Mouse (Mus musculus) limb, embryonic 15.5 days (tissue): Measurements from ENCODE around the gene Etl4. TPM values are rescaled to one million over a fixed set of nuclear protein-coding genes. Genes with fewer than 3 reads are reported as not detected.
A peak's percentile ranks its signal among the peaks of the same experiment; 100 is the strongest.

Experiments
- ATAC-seq: fragments of 200-750 bp; cut with Nextera tagmentation; 2 replicates; pipeline ENCODE4 v1.8.0; 2017; ENCODE audit warnings: low read depth, moderate TSS enrichment; ENCODE audit not compliant: insufficient number of reproducible peaks, low FRiP score, low TSS enrichment
- H3K27ac ChIP-seq: fragments of 300-500 bp; sonication (generic); 2 replicates; pipeline ENCODE4 v1.5.1; 2015; ENCODE audit warnings: moderate library complexity, mild to moderate bottlenecking, inconsistent platforms
- H3K27me3 ChIP-seq: fragments of 300-500 bp; sonication (generic); 2 replicates; pipeline ENCODE4 v1.6.1; 2015; ENCODE audit warnings: inconsistent platforms
- H3K36me3 ChIP-seq: fragments of 300-500 bp; sonication (generic); 2 replicates; pipeline ENCODE4 v1.6.1; 2015; ENCODE audit warnings: inconsistent platforms
- H3K4me1 ChIP-seq: fragments of 300-500 bp; sonication (generic); 2 replicates; pipeline ENCODE4 v1.6.1; 2015; ENCODE audit warnings: inconsistent platforms
- H3K4me2 ChIP-seq: fragments of 300-500 bp; sonication (generic); 2 replicates; pipeline ENCODE4 v1.6.1; 2015; ENCODE audit warnings: mild to moderate bottlenecking, inconsistent platforms
- H3K4me3 ChIP-seq: fragments of 300-500 bp; sonication (generic); 2 replicates; pipeline ENCODE4 v1.5.1; 2015; ENCODE audit warnings: mild to moderate bottlenecking, inconsistent platforms
- H3K9ac ChIP-seq: fragments of 300-500 bp; sonication (generic); 2 replicates; pipeline ENCODE4 v1.6.1; 2015; ENCODE audit warnings: inconsistent platforms
- H3K9me3 ChIP-seq: fragments of 300-500 bp; sonication (generic); 2 replicates; pipeline ENCODE4 v1.6.1; 2016; ENCODE audit warnings: inconsistent platforms
- WGBS: fragments of 180-500 bp; shearing (Covaris S2); methylation state at CpG from one replicate; pipeline ENCODE4 v1.1.7; 2015; 5-methylcytosine and 5-hydroxymethylcytosine counted together
- polyA plus RNA-seq: library from polyadenylated mRNA; unstranded; fragments of >200 nt; fragmentation: Nextera tagmentation; extraction: Ambion mirVana; gene quantifications from 2 replicates; pipeline ENCODE4 v1.2.1, GENCODE M21; 2015

Etl4 gene
- polyA plus RNA-seq, 1 experiment from 2014 or later = 33.5 TPM

DNA sequence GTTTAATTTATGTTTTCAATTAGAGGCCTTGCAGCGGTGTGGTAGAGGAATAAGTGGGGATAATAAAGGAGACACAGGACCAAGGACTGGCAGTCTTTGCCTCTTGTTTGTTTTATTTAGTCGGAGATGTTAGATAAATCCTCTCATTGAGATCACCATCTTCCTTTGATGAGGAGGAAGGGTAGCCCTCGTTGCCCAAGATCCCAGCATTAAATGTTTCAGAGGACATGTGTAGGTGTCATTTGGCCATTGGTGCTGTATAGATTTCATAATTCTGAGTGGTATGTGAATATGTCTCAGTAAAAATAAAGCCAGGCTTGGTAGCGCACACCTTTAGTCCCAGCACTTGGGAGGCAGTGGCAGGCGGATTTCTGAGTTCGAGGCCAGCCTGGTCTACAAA lies 508.4 kb downstream of the Etl4 start:
- no peaks in the 10 kb centered on the region for H3K27me3 ChIP-seq
- H3K27ac ChIP-seq = no peak overlapping the region
- H3K36me3 ChIP-seq = no peaks in the 10 kb centered on the region
- H3K9me3 ChIP-seq = no peaks in the 10 kb centered on the region
- peaks cover 19% of the 10 kb centered on the region; the same call in 1 of the 2 replicates for H3K4me1 ChIP-seq
- no peak overlapping the region for H3K4me2 ChIP-seq
- WGBS = 70% methylated on average over 6 of the region's 6 CpGs
- ATAC-seq = no peak
- H3K9ac ChIP-seq = no peak overlapping the region
- H3K4me3 ChIP-seq = no peak overlapping the region

DNA sequence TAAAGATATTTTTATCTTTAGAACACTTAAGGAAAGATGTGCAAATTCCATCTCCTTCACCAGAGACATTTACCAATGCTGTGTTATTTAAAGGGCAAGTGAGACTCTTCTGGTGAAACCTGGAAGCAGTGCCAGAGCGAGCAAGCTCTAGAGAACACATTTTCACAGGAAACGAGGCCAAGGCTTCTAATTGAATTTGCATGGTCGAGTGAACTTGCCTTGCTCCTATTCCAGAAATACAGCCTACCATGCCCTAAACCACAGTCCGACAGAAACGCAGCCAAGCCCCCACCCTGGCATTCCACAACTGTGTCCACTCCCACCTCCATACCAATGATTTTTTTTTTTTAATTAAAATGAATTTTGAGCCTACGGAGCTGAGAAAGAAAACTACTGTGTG lies 510.4 kb downstream of the Etl4 start:
- no peak overlapping the region for H3K9ac ChIP-seq
- no peak for ATAC-seq
- WGBS = 17% methylated on average over 6 of the region's 6 CpGs
- no peak overlapping the region for H3K4me2 ChIP-seq
- H3K9me3 ChIP-seq = no peaks in the 10 kb centered on the region
- no peaks in the 10 kb centered on the region for H3K27me3 ChIP-seq
- no peaks in the 10 kb centered on the region for H3K36me3 ChIP-seq
- H3K4me3 ChIP-seq = no peak overlapping the region
- H3K27ac ChIP-seq = no peak overlapping the region
- peaks cover 19% of the 10 kb centered on the region; the same call in 1 of the 2 replicates for H3K4me1 ChIP-seq

DNA sequence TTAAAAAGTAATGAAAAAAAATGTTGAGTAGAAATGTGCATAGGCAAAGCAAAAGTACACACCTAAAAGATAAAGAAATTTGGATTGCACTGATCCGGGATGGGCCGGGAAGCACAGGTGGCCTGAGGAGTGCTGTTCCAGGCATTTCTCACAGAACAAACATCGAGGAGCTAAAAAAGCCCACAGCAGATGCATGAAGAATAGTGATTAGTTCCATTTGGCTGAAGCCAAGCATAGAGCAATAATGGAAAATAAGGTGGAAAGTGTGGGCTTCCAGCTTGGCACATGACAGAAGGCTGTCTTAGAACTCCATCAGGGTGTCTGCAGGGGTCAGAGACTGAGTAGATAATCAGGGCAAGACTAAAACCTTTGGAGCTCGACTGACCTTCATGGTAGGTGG lies 512.7 kb downstream of the Etl4 start:
- no peak overlapping the region for H3K9ac ChIP-seq
- H3K4me2 ChIP-seq = no peak overlapping the region
- WGBS = 75% methylated on average over 4 of the region's 4 CpGs
- H3K27ac ChIP-seq = no peak overlapping the region
- no peaks in the 10 kb centered on the region for H3K27me3 ChIP-seq
- no peaks in the 10 kb centered on the region for H3K36me3 ChIP-seq
- no peaks in the 10 kb centered on the region for H3K9me3 ChIP-seq
- H3K4me3 ChIP-seq = no peak overlapping the region
- ATAC-seq = no peak
- H3K4me1 ChIP-seq = peaks cover 19% of the 10 kb centered on the region; the same call in 1 of the 2 replicates

DNA sequence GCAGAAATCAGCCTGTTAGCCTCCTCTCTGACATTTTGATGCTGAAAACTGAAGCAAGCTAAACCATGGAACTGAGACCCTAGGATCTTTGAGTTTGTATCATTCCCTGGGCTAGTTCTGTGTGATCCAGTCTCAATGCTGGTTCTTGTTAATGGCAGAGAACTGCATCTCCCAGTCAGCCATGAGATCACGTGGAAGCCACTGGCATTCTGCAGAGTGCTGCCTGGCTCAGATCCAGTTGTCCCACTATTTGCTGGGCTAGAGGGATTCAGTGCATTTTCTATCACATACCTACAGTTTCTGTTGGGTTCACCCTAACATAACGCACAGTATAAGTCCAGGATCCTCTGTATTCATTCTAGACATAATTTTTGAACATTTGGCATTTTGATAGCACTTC lies 524.1 kb downstream of the Etl4 start:
- Histone ChIP-seq H3K9ac (no peak overlapping the region), H3K9me3 (no peaks in the 10 kb centered on the region), H3K4me1 (no peaks in the 10 kb centered on the region), H3K36me3 (no peaks in the 10 kb centered on the region), H3K27me3 (no peaks in the 10 kb centered on the region), H3K4me2 (no peak overlapping the region), H3K4me3 (no peak overlapping the region), H3K27ac (no peak overlapping the region)
- no peak for ATAC-seq
- 79% methylated on average over 2 of the region's 2 CpGs for WGBS

DNA sequence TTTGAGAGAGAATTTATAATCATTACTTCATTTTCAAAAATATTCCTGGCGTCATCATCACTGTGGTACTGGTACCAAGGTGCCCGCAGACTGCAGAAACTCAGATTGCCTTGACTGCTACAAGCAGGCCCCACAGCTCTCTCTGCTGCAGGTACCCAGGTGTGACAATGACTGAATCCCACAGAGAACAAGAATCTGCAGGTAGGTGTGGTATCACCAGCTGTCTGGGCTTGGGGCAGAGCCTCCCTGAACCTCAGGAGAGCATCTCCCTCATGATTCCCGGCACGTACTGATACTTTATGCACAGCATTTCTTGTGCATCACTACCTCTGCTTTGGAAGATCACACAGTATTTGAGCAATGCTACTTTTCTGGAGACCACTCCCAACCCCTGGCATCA lies 526.0 kb downstream of the Etl4 start:
- Histone ChIP-seq H3K27me3 (no peaks in the 10 kb centered on the region), H3K4me3 (no peak overlapping the region), H3K27ac (no peak overlapping the region), H3K4me2 (no peak overlapping the region), H3K4me1 (no peaks in the 10 kb centered on the region), H3K9me3 (no peaks in the 10 kb centered on the region), H3K9ac (no peak overlapping the region), H3K36me3 (no peaks in the 10 kb centered on the region)
- no peak for ATAC-seq
- WGBS = 87% methylated on average over 4 of the region's 4 CpGs

DNA sequence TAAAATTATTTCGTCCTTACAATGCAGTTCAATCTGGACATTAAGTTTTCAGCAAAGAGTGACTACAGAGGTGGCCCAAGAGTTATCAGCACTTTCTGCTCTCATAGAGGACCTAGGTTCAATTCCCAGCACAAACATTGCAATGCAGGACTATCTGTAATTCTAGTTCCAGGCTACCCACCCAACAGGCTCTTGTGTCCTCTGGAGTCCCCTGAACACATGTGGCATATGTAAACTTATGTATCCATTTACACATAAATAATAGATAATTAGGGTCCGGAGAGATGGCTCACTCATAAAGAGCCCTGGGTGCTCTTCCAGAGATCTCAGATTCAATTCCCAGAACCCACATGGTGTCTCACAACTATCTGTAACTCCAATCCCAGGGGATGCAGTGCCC lies 533.2 kb downstream of the Etl4 start:
- no peaks in the 10 kb centered on the region for H3K27me3 ChIP-seq
- H3K27ac ChIP-seq = no peak overlapping the region
- H3K4me3 ChIP-seq = no peak overlapping the region
- 86% methylated on average over 2 of the region's 2 CpGs for WGBS
- no peak overlapping the region for H3K9ac ChIP-seq
- H3K9me3 ChIP-seq = no peaks in the 10 kb centered on the region
- no peak overlapping the region for H3K4me2 ChIP-seq
- H3K36me3 ChIP-seq = no peaks in the 10 kb centered on the region
- ATAC-seq = no peak
- H3K4me1 ChIP-seq = peaks cover 6% of the 10 kb centered on the region

DNA sequence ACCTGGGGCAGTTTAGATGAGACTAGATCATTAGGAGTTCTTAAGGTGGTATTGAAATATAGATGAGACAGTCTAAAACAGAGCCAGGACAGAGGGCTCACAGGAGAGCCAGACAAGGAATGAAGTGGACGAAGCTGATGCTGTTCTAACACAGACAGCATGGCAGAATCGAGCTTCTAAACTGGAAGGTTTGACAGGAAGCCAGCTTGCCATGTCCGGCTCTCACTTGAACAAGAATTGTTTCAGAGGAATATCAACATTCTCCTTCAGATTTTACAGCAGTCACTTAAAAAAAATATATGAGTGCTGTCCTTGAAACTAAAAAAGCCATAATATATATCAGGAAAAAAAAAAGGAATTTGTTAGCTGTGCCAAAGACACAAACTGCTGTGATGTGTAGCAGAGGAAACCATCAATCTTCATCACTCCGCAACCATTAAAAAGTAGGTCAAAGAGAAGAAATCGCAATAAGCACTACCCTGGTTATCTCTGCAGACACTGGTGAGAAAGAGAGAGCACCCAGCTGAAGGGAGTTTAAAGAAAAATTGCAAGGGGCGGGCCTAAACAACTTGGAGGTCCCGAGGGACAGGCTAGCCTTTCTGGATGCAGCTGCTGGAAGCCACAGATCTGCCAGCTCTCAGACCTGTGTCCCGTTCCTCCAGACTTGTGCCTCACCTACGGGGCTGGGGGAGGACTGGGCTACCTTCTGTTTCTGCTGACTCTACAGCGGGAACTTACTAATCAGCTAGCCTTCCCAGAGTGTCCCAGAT lies 534.3 kb downstream of the Etl4 start:
- no peak overlapping the region for H3K4me2 ChIP-seq
- no peaks in the 10 kb centered on the region for H3K36me3 ChIP-seq
- H3K4me3 ChIP-seq = no peak overlapping the region
- H3K9ac ChIP-seq = no peak overlapping the region
- WGBS = 39% methylated on average over 10 of the region's 10 CpGs
- no peak for ATAC-seq
- H3K27me3 ChIP-seq = no peaks in the 10 kb centered on the region
- peaks cover 6% of the 10 kb centered on the region for H3K4me1 ChIP-seq
- peak overlapping the region; percentile 47 for H3K27ac ChIP-seq
- H3K9me3 ChIP-seq = no peaks in the 10 kb centered on the region

DNA sequence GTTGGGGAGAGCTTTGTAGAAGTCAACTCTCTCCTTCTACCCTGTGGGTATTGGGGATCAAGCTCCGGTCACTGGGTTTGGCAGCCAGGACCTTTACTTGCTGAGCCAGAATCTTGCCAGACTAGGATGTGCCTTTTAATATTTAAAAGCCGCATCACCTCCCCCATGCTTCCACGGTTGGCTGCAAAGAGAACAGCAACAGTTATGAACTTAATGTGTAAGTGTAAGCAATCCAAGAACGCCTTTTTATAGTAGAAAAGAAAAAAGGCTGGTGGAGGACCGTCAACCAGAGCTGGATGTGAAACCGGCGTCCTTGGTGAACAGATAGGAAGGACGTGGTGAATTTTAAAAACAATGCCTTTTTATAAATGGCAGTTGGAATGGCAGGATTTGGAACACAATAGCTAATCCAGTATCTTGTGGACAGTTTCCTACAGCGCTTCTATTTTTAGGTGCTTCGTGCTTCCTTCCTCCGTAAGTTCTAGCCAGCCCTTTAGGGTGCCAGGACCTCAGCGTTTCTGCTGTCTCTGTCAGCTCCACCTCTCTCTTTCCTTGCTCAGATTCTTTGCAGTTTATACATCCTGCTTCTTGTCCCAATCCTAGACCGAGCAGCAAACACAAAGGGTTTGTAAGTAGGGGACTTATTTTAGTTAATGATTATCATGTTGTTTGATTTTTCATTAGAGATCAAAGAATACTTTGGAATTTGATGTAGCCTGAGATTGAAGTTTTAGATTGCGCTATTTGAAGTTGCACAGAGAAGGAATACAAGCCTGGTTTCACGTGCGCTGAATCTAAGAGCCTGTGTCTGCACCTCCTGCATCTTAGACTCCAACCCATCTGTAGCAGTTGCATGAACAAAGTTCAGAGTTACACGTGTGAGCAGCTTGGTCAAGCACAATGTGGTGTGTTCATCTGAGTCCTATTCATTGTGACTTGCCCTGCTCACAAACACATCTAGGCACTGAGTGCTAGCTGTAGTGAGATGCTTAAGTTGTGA lies 535.9 kb downstream of the Etl4 start:
- Histone ChIP-seq H3K4me2 (no peak overlapping the region), H3K9ac (no peak overlapping the region), H3K27me3 (no peaks in the 10 kb centered on the region), H3K4me3 (no peak overlapping the region), H3K9me3 (no peaks in the 10 kb centered on the region), H3K36me3 (no peaks in the 10 kb centered on the region), H3K4me1 (peaks cover 6% of the 10 kb centered on the region), H3K27ac (0 out of 2 replicates have a peak overlapping the region, but pooled peaks have one; percentile 23)
- WGBS = 59% methylated on average over 17 of the region's 17 CpGs
- no peak for ATAC-seq

DNA sequence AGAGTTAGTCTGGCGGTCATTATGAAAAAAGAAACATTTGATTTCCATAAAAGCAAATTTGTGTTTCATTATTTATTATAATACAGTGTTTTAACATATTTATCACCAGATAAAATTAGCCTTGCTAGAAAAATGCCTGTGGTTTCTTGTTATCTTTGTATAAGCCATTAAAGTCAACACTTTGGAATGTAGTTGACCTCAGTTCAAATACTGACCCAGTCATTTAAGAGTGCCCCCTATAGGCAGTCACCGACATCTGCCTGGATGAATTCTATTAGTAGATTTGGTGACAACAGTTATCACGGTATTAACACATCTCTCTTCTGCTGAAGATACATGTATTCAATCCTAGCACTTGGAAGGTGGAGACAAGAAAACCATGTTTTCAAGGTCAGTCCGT lies 536.6 kb downstream of the Etl4 start:
- Histone ChIP-seq H3K4me1 (peaks cover 6% of the 10 kb centered on the region), H3K9ac (no peak overlapping the region), H3K27me3 (no peaks in the 10 kb centered on the region), H3K27ac (no peak overlapping the region), H3K4me3 (no peak overlapping the region), H3K4me2 (no peak overlapping the region), H3K9me3 (no peaks in the 10 kb centered on the region), H3K36me3 (no peaks in the 10 kb centered on the region)
- ATAC-seq = no peak
- WGBS = 77% methylated on average over 4 of the region's 4 CpGs

DNA sequence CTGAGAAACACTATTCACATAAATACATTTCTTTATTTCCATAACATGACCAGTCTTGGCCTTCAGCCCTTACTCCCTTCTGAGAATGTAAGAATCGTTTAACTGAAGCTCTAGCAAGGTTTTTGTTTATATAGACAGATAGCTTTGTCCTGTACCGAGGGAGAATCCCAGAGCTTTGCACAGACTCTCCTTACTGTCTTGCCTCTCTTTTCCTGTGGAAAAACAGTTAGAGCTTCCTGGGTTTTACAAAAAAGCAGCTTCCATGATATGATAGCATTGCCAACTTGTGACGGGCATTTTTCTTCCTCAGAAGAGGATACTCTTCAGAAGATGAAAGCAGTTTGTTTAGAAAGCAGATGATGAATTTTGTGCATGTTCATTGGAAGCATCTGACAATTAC lies 541.4 kb downstream of the Etl4 start:
- no peak overlapping the region for H3K9ac ChIP-seq

DNA sequence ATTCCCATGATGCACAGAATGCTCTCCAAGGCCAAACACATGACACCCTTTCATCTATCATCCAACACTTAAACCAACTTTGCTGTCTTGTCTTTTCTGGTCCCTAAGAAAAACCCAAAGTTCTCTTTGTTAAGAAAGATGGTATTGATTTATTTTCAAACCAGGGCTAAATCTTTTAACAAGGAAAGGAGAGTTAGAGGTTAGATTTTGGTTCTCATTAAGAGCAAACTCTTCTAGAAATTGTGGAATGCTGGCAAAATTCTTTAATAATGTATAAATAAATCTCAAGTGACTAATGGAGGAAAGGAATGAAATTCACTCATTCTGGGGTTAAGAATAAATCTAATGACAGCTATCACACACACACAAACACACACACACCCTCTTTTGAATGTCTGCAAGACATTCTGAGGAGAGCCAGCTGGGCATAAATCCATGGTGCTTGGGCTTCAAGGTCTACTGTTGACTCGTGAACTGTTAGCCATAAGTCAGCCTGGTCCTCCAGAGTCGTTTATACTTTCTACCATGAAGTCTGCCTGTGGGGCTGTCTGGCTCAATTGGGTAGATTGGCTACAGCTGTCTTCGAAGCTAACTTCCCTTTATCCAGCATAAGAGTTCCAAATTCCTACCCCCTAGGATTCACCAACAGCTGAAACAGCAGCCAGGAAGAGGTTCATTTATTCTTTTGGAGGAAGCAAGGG lies 544.1 kb downstream of the Etl4 start:
- Histone ChIP-seq H3K4me3 (no peak overlapping the region), H3K4me1 (no peaks in the 10 kb centered on the region), H3K27me3 (no peaks in the 10 kb centered on the region), H3K36me3 (no peaks in the 10 kb centered on the region), H3K9ac (no peak overlapping the region), H3K27ac (no peak overlapping the region), H3K9me3 (no peaks in the 10 kb centered on the region), H3K4me2 (no peak overlapping the region)
- WGBS = 33% methylated on average over 3 of the region's 3 CpGs
- no peak for ATAC-seq

More for the DNA sequence above, 541.4 kb downstream of the Etl4 start:
- 49% methylated on average over 3 of the region's 3 CpGs for WGBS
- Histone ChIP-seq H3K27me3 (no peaks in the 10 kb centered on the region), H3K27ac (no peak overlapping the region), H3K4me1 (no peaks in the 10 kb centered on the region), H3K4me2 (no peak overlapping the region), H3K4me3 (no peak overlapping the region), H3K36me3 (no peaks in the 10 kb centered on the region), H3K9me3 (no peaks in the 10 kb centered on the region)
- no peak for ATAC-seq
